Mouse (Mus musculus): ENCODE measurements at regions not wholly inside any gene's neighbourhood (a gene's known extent, or its start where the extent isn't known, plus 50 kb on each side); places are given as distances from the start of the nearest gene placed in this dataset.

DNA sequence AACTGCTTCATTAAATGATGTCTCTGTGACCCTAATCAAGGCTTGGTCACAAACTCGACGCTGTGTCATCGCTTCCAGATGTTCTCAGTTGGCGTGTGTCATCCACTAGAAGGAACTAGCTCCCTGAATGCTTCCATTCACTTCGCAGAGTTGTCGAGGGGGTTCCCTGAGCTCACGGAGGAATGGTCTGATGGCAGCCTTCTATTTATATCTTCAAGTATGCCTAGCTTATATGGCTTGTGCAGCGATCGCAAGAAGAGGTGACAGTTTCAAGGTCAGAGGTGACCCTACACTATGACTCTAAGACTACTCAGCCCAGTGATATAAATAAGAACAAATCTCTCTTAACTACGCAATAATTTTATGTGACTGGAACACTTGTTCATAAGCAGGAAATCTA is 126.3 kb downstream of the Nr4a2 start:
- peak in 1 of 2 experiments; percentile 24 for DNase-seq (ENCODE audit: low spot score in 2 of 2)
- intact Hi-C loops (cut with DNase I): no loop called here

DNA sequence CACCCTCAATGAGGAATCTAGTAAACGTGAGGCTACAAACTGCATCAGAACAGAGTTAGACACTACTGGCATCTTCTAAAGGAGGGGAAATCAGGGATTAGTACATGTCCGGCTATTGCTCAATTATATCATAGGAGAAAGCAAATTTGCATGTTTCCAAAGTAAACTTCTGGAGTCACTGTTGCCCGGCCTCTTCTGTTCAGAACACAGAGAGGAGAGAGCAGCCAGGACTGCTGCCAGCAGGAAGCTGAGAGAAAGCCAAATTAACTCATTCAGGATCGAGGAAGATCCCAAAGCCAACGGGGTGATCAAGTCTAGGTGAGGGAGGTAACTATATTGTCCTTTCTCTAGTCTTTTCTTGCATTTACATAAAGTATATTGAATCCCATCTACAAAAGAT is 131.0 kb downstream of the Nr4a2 start:
- DNase-seq (ENCODE audit: low spot score in 2 of 2): no peak
- intact Hi-C loops (cut with DNase I): no loop called here

DNA sequence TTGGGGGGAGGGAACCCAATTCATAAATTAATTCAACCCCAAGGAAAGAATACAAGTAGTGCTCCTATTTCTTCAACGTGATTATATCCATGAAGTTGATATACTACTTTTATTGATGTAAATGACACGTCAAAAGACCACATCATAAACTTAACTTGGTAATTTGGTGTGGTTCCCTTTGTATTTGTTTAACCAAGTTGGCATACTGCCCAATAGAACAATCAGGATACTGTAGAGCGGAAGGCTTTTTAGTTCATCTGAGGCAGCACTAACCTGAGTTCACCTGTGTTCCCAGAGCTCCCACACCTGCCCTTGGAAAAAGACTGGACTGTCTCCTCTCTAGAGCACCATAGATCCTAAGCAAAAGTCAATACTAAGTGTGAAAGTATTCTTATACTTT is 132.0 kb downstream of the Nr4a2 start:
- no peak for DNase-seq (ENCODE audit: low spot score in 2 of 2)
- intact Hi-C loops (cut with DNase I): no loop called here

DNA sequence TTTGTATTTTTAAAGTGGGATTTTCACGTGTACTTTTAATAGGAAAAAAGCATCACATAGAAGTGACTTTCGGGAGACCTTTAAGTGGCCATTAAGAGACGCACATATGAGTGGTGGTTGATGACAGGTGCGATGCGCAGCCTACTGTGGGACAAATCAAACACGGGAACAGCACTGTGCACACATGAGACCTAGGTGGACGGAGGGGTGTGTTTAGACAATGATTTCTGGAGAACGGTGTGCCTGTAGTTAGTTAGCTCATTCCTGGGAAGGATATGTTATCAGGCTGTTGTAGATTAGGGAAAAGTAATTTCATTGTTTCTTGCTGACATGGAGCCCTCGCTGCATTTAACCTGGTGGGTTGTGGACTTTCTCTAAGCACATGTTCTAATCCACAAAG is 133.0 kb downstream of the Nr4a2 start:
- DNase-seq (ENCODE audit: low spot score in 2 of 2): no peak
- intact Hi-C loops (cut with DNase I): no loop called here

DNA sequence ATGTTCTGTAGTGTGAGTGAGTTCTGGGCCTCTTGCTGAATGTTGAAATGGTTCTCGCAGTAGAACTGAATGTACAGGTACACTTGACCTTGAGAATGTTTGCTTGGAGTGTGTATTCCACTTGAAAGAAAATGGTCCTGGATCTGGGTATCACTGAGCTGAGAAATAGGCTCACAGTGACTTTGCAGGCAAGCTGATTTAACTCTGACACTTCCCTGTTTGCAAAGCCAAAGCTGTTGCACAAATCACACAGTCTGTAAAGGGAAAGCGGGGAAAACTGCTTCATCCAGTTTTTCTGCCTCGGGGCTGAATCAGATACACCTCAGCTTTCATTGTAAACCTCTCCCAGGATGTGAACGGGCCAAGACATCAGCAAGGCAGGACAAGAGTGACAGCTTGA is 140.6 kb downstream of the Nr4a2 start:
- intact Hi-C loops (cut with DNase I): no loop called here
- no peak for DNase-seq (ENCODE audit: low spot score in 2 of 2)

DNA sequence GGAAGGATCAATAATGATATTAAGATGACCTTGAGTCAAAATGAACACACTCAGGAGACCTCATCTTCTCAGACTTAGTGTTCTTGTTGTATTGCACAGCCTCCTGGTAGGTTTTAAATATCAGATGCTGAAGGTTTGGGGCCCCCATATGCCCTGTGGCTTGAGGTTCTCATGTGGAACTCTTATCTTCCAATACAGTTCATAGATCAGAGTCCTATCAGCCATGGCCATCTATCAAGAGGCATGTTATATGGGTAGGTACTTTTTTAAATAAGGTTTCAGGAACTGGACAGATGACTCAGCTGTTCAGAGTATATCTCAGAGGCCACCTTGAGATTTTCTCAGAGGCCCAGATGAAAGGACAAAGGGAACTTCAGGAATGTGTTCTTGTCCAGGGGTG is 143.2 kb downstream of the Nr4a2 start:
- intact Hi-C loops (cut with DNase I): no loop called here
- no peak for DNase-seq (ENCODE audit: low spot score in 2 of 2)

DNA sequence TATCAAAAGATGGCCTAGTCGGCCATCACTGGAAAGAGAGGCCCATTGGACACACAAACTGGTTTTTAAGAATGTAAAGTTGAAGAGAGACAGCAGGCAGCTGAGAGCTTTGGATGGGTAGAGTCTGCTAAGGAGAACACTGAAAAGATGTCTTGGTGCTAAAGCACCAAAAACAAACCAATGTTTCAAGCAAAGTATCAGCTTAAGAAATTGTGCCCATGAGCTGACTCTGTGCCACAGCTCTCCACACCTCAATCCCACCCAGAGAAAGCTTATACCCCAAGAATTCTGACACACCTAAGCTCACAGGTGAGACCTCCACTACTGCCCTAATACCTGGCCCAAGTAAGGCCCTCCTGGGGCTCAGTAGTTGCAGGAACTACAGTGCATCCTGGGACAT is 148.1 kb downstream of the Nr4a2 start:
- intact Hi-C loops (cut with DNase I): no loop called here
- no peak for DNase-seq (ENCODE audit: low spot score in 2 of 2)

DNA sequence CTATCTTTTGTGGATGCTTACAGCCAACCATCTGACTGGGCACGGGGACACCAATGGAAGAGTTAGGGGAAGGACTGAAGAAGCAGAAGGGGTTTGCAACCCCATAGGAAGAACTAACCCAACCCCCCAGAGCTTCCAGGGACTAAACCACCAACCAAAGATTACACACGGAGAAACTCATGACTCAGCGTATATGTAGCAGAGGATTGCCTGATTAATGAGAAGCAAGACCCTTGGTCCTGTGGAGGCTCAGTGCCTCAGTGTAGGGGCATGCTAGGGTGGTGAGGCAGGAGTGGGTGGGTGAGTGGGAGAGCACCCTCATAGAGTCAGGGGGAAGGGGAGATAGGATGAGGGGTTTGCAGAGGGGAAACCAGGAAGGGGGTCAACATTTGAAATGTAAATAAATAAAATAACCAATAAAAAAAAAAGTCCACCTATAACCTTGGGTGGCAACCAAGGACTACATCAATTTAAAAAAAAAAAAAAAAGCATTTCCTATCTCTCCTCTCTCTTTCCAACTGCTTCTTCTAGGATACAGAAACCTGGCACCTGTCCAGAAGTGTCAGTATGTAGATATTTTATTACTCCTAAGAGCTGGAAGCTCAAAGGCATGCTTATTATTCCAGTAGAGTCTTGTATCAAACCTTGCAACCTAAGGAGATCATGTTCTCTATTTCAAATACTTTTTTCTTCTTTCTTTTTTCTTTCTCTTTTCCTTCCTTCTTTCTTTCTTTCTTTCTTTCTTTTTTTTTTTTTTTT is 159.7 kb downstream of the Nr4a2 start:
- intact Hi-C loops (cut with DNase I): no loop called here
- no peak for DNase-seq (ENCODE audit: low spot score in 2 of 2)

DNA sequence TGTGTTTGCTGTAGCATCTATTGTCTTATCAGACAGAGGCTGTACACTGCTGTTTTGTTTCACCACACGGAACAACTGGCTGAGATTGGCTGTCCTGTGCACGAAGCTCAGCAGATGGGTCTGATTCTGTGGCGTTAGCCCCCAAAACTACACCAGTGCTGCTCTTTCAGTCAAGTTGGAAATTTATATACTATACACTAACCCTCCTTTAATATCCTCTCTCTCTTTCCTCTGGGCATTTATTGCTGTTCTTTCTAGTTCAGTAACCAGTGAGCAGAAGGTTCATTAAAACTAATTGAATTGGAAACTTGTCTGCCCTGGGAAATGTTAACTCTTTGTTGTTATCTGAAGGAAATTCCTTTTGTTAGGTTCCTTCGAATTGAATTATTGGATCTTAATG is 164.1 kb downstream of the Nr4a2 start:
- intact Hi-C loops (cut with DNase I): no loop called here
- no peak for DNase-seq (ENCODE audit: low spot score in 2 of 2)

DNA sequence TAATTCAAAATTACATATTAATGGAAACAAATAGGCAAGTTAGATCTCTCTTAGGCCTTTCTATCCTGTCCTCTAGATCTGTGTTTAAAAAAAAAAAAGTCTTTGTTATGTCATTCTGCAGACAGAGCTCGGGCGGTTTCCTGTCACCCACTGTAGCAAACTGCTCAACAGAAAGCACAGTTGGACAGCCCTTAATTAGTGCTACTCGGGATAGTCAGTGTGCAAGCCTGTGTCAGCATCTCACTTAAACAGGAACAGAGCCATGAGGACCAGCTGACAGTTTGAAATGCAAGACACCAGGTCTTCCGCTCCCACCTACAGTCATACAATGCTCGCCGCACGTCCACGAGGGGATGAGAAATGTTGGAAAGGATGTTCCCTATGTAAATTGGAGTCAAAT is 170.5 kb downstream of the Nr4a2 start:
- DNase-seq (ENCODE audit: low spot score in 2 of 2): no peak

DNA sequence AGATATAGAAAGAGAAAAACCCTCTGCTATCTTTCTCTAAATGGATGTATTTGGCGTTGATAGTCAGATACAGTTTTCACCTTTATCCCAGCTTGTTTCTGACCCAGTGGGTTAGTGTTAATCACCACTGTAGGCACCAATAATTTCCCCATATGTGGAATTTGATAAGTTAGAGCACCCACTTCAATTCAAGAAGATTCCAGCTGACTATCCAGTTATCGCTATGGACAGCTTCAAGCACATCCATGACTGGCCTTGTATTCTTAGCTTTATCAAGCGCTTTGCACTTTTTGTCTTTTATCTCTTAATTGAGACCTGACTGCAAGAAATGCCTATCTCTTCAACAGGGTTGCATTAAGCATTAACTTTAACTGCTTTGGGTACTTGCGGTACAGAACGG is 211.3 kb downstream of the Nr4a2 start:
- DNase-seq (ENCODE audit: low spot score in 2 of 2): no peak
- intact Hi-C loops (cut with DNase I): no loop called here

More for the DNA sequence above, 170.5 kb downstream of the Nr4a2 start:
- intact Hi-C loops (cut with DNase I): no loop called here

DNA sequence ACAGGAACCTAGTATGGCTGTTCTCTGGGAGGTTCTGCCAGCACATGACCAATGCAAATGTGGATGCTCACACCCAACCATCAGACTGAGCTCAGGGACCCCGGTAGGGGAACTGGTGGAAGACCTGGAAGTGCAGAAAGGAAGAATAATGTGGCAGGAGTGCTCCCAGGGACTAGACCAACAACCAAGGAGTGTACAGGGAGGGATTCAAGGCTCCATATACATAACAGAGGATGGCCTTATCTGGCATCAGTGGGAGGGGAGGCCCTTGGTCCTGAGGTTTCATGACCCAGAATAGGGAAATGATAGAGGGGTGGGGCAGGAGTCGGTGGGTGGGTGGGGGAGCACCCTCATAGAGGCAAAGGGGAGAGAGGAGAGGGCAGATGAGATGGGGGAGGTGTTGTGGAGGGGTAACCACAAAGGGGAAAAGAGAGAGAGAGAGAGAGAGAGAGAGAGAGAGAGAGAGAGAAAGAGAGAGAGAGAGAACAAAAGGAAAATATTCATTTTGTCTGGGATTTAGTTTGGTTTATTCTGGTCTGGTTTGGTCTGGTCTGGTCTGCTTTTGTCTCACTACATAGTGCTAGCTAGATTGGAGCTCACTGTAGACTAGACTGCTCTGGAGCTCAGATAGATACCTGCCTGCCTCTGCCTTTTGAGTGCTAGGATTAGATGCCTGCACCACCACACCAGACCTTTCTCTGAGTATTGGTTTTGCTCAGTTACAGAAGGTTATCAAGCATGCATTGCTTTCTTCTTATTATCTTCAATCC is 214.5 kb downstream of the Nr4a2 start:
- intact Hi-C loops (cut with DNase I): no loop called here
- DNase-seq (ENCODE audit: low spot score in 2 of 2): no peak

DNA sequence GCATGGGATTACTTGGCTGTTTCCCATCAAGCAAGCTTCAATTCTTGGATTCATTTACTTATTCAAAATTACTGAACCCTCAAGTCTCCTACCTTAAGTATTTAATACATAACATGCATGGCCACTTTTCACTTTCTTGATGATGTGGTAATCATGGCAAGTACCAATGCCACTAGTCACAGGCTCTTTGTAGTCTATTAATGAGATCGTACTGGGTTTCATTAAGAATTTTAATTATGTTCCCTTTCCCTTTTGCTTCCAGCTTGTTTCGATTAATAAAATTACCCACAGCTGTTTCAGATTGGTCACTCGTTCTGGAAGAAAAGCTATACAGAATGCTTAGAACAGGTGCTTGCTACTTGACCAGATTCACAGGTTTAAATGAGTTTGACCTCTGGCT is 238.6 kb downstream of the Nr4a2 start:
- DNase-seq (ENCODE audit: low spot score in 2 of 2): no peak
- intact Hi-C loops (cut with DNase I): no loop called here

DNA sequence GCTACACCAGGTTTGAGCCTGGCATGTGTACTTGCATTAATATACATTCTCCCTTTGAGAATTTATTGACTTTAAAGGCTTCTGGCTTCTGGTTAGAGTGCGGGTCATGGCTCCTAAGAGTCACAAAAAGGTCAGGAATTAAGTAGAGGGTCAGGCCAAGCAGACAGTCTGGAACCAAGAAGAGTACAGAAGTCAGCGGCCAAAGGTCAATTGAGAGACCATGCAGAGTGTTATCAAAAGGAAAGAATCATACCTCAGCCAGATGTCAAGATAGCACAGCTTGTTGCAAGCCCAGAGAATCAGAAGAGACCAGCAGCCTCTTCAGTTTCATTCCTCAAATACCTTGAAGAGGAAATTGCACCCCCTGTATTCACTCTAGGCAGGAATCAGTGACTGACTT is 263.0 kb downstream of the Nr4a2 start:
- intact Hi-C loops (cut with DNase I): no loop called here
- no peak for DNase-seq (ENCODE audit: low spot score in 2 of 2)

DNA sequence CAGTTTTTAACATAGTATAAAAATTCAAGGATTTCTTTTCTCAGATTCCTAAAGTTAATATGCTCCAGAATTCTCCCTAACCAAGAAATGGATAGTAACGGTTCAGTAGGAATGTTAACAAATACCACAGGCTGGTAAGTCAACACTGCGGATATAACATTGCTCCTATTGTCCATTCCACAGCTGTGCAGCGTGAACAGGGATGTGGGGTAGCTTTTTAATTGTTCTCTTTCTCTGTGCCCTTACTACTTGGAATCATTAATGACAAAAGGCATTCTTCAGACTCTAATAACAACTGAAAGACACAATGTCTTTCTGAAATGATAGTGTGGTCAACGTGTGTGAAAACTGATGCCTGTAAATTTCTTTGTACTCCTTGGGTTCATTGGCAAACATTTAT is 303.3 kb downstream of the Nr4a2 start:
- DNase-seq (ENCODE audit: low spot score in 2 of 2): no peak
- intact Hi-C loops (cut with DNase I): no loop called here

DNA sequence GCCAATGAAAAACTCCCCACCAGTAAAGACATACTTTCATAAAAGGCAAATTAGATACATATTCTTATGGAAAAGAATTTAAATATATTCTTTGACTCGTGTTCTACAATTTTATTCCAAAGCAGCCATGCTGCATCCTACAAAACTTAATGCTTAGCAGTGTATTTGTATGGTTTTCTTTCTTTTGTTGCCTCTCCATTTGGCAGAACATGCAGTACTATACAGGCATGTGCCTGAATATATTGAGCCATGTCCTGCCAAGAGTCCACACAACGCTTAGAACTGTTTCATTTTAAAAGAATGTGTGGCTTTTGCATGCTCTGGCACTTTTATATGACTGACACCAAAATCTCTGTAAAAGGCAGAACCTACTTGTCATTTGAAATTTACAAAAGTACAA is 339.0 kb downstream of the Nr4a2 start:
- no peak for DNase-seq (ENCODE audit: low spot score in 2 of 2)
- intact Hi-C loops (cut with DNase I): no loop called here

Small RNA genes lying in the stretch of these regions (microRNA-seq; reads per million reads assigned to microRNA genes)
- 0 reads per million in 2 experiments for gene Mir195b
